ENCODE assay signal across 9 mouse cellular contexts in genomic region chr7:80160945-80161306, GRCm38 (mm10). TPM values are rescaled to one million over a fixed set of nuclear protein-coding genes. Genes with fewer than 3 reads are reported as not detected.
DNase-seq lines count a peak whose midpoint lies in the region; ATAC-seq and TF ChIP-seq lines count a peak whose summit lies in the region.
"Had no signal": no experiment of that assay in that cellular context is flagged by ENCODE, and none has a peak within 500 bp of the region (broad histone marks: within the 10 kb centered on the region; RNA-seq: fewer than 3 reads in every experiment).

No protein-coding gene starts in this region.

- no peaks in the 10 kb centered on the region for H3K36me3 ChIP-seq in heart, embryonic 15.5 days
- H3K36me3 ChIP-seq in midbrain, embryonic 11.5 days (ENCODE audit: control insufficient read depth, insufficient read depth, low read length): no peaks in the 10 kb centered on the region
- H3K36me3 ChIP-seq: heart, embryonic 13.5 days had no signal

- intact Hi-C loops in left cerebral cortex, postnatal 4 days (cut with DNase I): no loop called here

- peaks cover 24% of the 10 kb centered on the region for H3K4me1 ChIP-seq in heart, embryonic 15.5 days (replicated peaks)
- H3K4me1 ChIP-seq in midbrain, embryonic 11.5 days (ENCODE audit: control insufficient read depth, insufficient read depth, low read length): no peaks in the 10 kb centered on the region

- H3K27me3 ChIP-seq in heart, embryonic 15.5 days: 0 out of 2 replicates have a peak, but pooled peaks cover 3% of the 10 kb centered on the region
- H3K27me3 ChIP-seq in midbrain, embryonic 11.5 days (ENCODE audit: control insufficient read depth, insufficient read depth, low read length): no peaks in the 10 kb centered on the region

- no peak for TF ChIP-seq CTCF in layer of hippocampus, adult 2 months (conservative IDR thresholded peaks at IDR 0.05)

- no peaks in the 10 kb centered on the region for H3K9me3 ChIP-seq in heart, embryonic 15.5 days (replicated peaks)
- H3K9me3 ChIP-seq in midbrain, embryonic 11.5 days (ENCODE audit: control insufficient read depth, low read length): no peaks in the 10 kb centered on the region
- H3K9me3 ChIP-seq: heart, embryonic 13.5 days had no signal

- peak overlapping the region; percentile 74; the same call in 1 of the 2 replicates for H3K27ac ChIP-seq in layer of hippocampus, adult 2 months
- H3K27ac ChIP-seq in heart, embryonic 15.5 days: peak overlapping the region; percentile 37
- no peak overlapping the region for H3K27ac ChIP-seq in midbrain, embryonic 11.5 days (ENCODE audit: low read depth, low read length)
- H3K27ac ChIP-seq: heart, embryonic 13.5 days had no signal

- no peak overlapping the region for H3K4me2 ChIP-seq in heart, embryonic 15.5 days
- no peak overlapping the region for H3K4me2 ChIP-seq in midbrain, embryonic 11.5 days
- H3K4me2 ChIP-seq: heart, embryonic 13.5 days had no signal

- peak; percentile 68; the same call in 1 of the 2 replicates for ATAC-seq in heart, embryonic 15.5 days (replicated peaks; ENCODE audit: insufficient number of reproducible peaks, insufficient read depth, low FRiP score, low read depth)
- ATAC-seq in midbrain, embryonic 11.5 days (ENCODE audit: low FRiP score): no peak

- DNase-seq in layer of hippocampus, adult 2 months (ENCODE audit: low spot score in 2 of 2): peak in 1 of 2 experiments; percentile 23
- DNase-seq in layer of hippocampus, postnatal 25 days (ENCODE audit: extremely low spot score in 1 of 2, low spot score in 1 of 2): no peak
- DNase-seq in adrenal gland, postnatal 10 days: peak; percentile 76
- DNase-seq in left cerebral cortex, postnatal 4 days: peak; percentile 66
- DNase-seq in urinary bladder, adult 18-20 months (ENCODE audit: low spot score in 2 of 2): peak; percentile 67 to 85
- no peak for DNase-seq in midbrain, embryonic 11.5 days (ENCODE audit: low spot score, missing footprints)
- DNase-seq in right cerebral cortex, postnatal 25 days: no peak

- 69% methylated on average over 8 of the region's 8 CpGs for WGBS in heart, embryonic 15.5 days
- 74% methylated on average over 8 of the region's 8 CpGs for WGBS in midbrain, embryonic 11.5 days

- H3K4me3 ChIP-seq in layer of hippocampus, adult 2 months: no peak overlapping the region
- H3K4me3 ChIP-seq in heart, embryonic 15.5 days: no peak overlapping the region
- H3K4me3 ChIP-seq in midbrain, embryonic 11.5 days (ENCODE audit: low read depth, low read length): no peak overlapping the region
- H3K4me3 ChIP-seq: heart, embryonic 13.5 days had no signal

- no peak overlapping the region for H3K9ac ChIP-seq in heart, embryonic 15.5 days
- no peak overlapping the region for H3K9ac ChIP-seq in midbrain, embryonic 11.5 days (ENCODE audit: low read length)
- H3K9ac ChIP-seq: heart, embryonic 13.5 days had no signal

RNA-seq across cellular contexts. Expression of gene Sema4b, which starts 25.7 kb away (rescaled TPM):
- 10 to 100 TPM; 25.7 to 27.5 TPM for total RNA-seq in layer of hippocampus, adult 2 months (2021)
- total RNA-seq in layer of hippocampus, postnatal 25 days (2021): 10 to 100 TPM; 23.0 to 23.2 TPM
- total RNA-seq in adrenal gland, postnatal 10 days (2021): 10 to 100 TPM; 39.0 to 44.3 TPM
- polyA plus RNA-seq in heart, embryonic 15.5 days (2015; fragmentation: Nextera tagmentation; extraction: Ambion mirVana): 12.4 and 14.0 TPM in 2 replicates
- 10 to 100 TPM; 31.4 to 33.9 TPM for total RNA-seq in left cerebral cortex, postnatal 4 days (2021)
- 9.6 and 10.5 TPM in 2 replicates for polyA plus RNA-seq in midbrain, embryonic 11.5 days (2014; fragmentation: Nextera tagmentation; extraction: Ambion mirVana)

RNA-seq across cellular contexts. Expression of gene Idh2, which starts 45.7 kb away (rescaled TPM):
- 10 to 100 TPM; 63.8 to 69.8 TPM for total RNA-seq in layer of hippocampus, adult 2 months (2021)
- total RNA-seq in layer of hippocampus, postnatal 25 days (2021): 10 to 100 TPM; 62.2 to 67.0 TPM
- total RNA-seq in adrenal gland, postnatal 10 days (2021): 100 to 1,000 TPM; 386 to 496 TPM
- 2,234 and 2,284 TPM in 2 replicates for polyA plus RNA-seq in heart, embryonic 15.5 days (2015; fragmentation: Nextera tagmentation; extraction: Ambion mirVana)
- total RNA-seq in left cerebral cortex, postnatal 4 days (2021): 10 to 100 TPM; 66.4 to 74.7 TPM
- 349 and 357 TPM in 2 replicates for polyA plus RNA-seq in midbrain, embryonic 11.5 days (2014; fragmentation: Nextera tagmentation; extraction: Ambion mirVana)

Comparison
In these comparisons a context has a peak if more than half of its experiments do, and no peak if none do; other contexts are left out.
1. DNase-seq: peak in adrenal gland, postnatal 10 days (single experiment), left cerebral cortex, postnatal 4 days (single experiment) and urinary bladder, adult 18-20 months (2 of 2); none in layer of hippocampus, postnatal 25 days (0 of 2), midbrain, embryonic 11.5 days (single experiment) and right cerebral cortex, postnatal 25 days (single experiment).
2. RNA of gene Idh2, which starts 45.7 kb away (total RNA-seq): 386 to 496 TPM in adrenal gland, postnatal 10 days; 66.4 to 74.7 TPM in left cerebral cortex, postnatal 4 days, 63.8 to 69.8 TPM in layer of hippocampus, adult 2 months and 62.2 to 67.0 TPM in layer of hippocampus, postnatal 25 days; every median in the first group is over 4 times any median in the second.